Comparison of ENCODE assay signal across 11 mouse cellular contexts in genomic region chr14:101568828-101569227, GRCm38 (mm10). TPM values are rescaled to one million over a fixed set of nuclear protein-coding genes. Genes with fewer than 3 reads are reported as not detected.
A peak's percentile ranks its signal among the peaks of the same experiment; 100 is the strongest.
DNase-seq lines count a peak whose midpoint lies in the region; ATAC-seq lines count a peak whose summit lies in the region.
"Had no signal": no experiment of that assay in that cellular context is flagged by ENCODE, and none has a peak within 500 bp of the region (broad histone marks: within the 10 kb centered on the region; RNA-seq: fewer than 3 reads in every experiment).

No protein-coding gene starts in this region.

- H3K9ac ChIP-seq in limb, embryonic 13.5 days: no peak overlapping the region
- no peak overlapping the region for H3K9ac ChIP-seq in midbrain, embryonic 11.5 days (ENCODE audit: low read length)
- no peak overlapping the region for H3K9ac ChIP-seq in intestine, embryonic 15.5 days

- peak; percentile 48; the same call in 1 of the 2 replicates for ATAC-seq in limb, embryonic 13.5 days (ENCODE audit: low FRiP score, low read depth)
- ATAC-seq in midbrain, embryonic 11.5 days (ENCODE audit: low FRiP score): no peak
- no peak for ATAC-seq in intestine, embryonic 15.5 days

- H3K27me3 ChIP-seq in limb, embryonic 13.5 days: no peaks in the 10 kb centered on the region
- no peaks in the 10 kb centered on the region for H3K27me3 ChIP-seq in limb, embryonic 10.5 days (ENCODE audit: low read depth, poor library complexity, severe bottlenecking)
- H3K27me3 ChIP-seq in midbrain, embryonic 11.5 days (ENCODE audit: control insufficient read depth, insufficient read depth, low read length): no peaks in the 10 kb centered on the region
- H3K27me3 ChIP-seq in intestine, embryonic 15.5 days (replicated peaks): no peaks in the 10 kb centered on the region

- no peak overlapping the region for H3K4me3 ChIP-seq in limb, embryonic 13.5 days
- H3K4me3 ChIP-seq in limb, embryonic 10.5 days: no peak overlapping the region
- no peak overlapping the region for H3K4me3 ChIP-seq in midbrain, embryonic 11.5 days (ENCODE audit: low read depth, low read length)
- H3K4me3 ChIP-seq in intestine, embryonic 15.5 days (replicated peaks): no peak overlapping the region
- H3K4me3 ChIP-seq: layer of hippocampus, adult 2 months had no signal

- H3K27ac ChIP-seq in limb, embryonic 13.5 days: no peak overlapping the region
- no peak overlapping the region for H3K27ac ChIP-seq in limb, embryonic 10.5 days
- no peak overlapping the region for H3K27ac ChIP-seq in midbrain, embryonic 11.5 days (ENCODE audit: low read depth, low read length)
- H3K27ac ChIP-seq in intestine, embryonic 15.5 days: no peak overlapping the region
- H3K27ac ChIP-seq: layer of hippocampus, adult 2 months had no signal

- no peak for DNase-seq in limb, embryonic 10.5 days (ENCODE audit: low spot score)
- peak; percentile 55 to 60 for DNase-seq in adrenal gland, postnatal 36 days
- DNase-seq in gastrocnemius, postnatal 25 days: peak; percentile 63
- DNase-seq in lung, postnatal 14 days: peak; percentile 34
- DNase-seq in layer of hippocampus, postnatal 25 days (ENCODE audit: extremely low spot score in 1 of 2, low spot score in 1 of 2): no peak
- DNase-seq in midbrain, embryonic 11.5 days (ENCODE audit: low spot score, missing footprints): no peak
- DNase-seq: retina, postnatal 1 day; thymus, postnatal 14 days had no signal

- 58% methylated on average over 2 of the region's 2 CpGs for WGBS in limb, embryonic 13.5 days
- 85% methylated on average over 2 of the region's 2 CpGs for WGBS in limb, embryonic 10.5 days
- WGBS in midbrain, embryonic 11.5 days: 94% methylated on average over 2 of the region's 2 CpGs
- 76% methylated on average over 2 of the region's 2 CpGs for WGBS in intestine, embryonic 15.5 days

- no peak overlapping the region for H3K4me2 ChIP-seq in limb, embryonic 13.5 days (replicated peaks)
- no peak overlapping the region for H3K4me2 ChIP-seq in midbrain, embryonic 11.5 days
- H3K4me2 ChIP-seq in intestine, embryonic 15.5 days (replicated peaks): no peak overlapping the region

- H3K9me3 ChIP-seq in limb, embryonic 13.5 days: no peaks in the 10 kb centered on the region
- H3K9me3 ChIP-seq in limb, embryonic 10.5 days (replicated peaks): no peaks in the 10 kb centered on the region
- no peaks in the 10 kb centered on the region for H3K9me3 ChIP-seq in midbrain, embryonic 11.5 days (ENCODE audit: control insufficient read depth, low read length)
- no peaks in the 10 kb centered on the region for H3K9me3 ChIP-seq in intestine, embryonic 15.5 days

- H3K4me1 ChIP-seq in limb, embryonic 13.5 days: peaks cover 15% of the 10 kb centered on the region
- H3K4me1 ChIP-seq in limb, embryonic 10.5 days: no peaks in the 10 kb centered on the region
- H3K4me1 ChIP-seq in midbrain, embryonic 11.5 days (ENCODE audit: control insufficient read depth, insufficient read depth, low read length): no peaks in the 10 kb centered on the region
- no peaks in the 10 kb centered on the region for H3K4me1 ChIP-seq in intestine, embryonic 15.5 days (replicated peaks)

- no peaks in the 10 kb centered on the region for H3K36me3 ChIP-seq in limb, embryonic 13.5 days
- H3K36me3 ChIP-seq in limb, embryonic 10.5 days: no peaks in the 10 kb centered on the region
- H3K36me3 ChIP-seq in midbrain, embryonic 11.5 days (ENCODE audit: control insufficient read depth, insufficient read depth, low read length): no peaks in the 10 kb centered on the region
- H3K36me3 ChIP-seq in intestine, embryonic 15.5 days: no peaks in the 10 kb centered on the region

RNA-seq across cellular contexts. Expression of gene Tbc1d4, which starts 40.2 kb away (rescaled TPM):
- polyA plus RNA-seq in limb, embryonic 13.5 days (2015; fragmentation: Nextera tagmentation; extraction: Ambion mirVana): 12.2 and 12.3 TPM in 2 replicates
- 10.4 and 10.5 TPM in 2 replicates for polyA plus RNA-seq in limb, embryonic 10.5 days (2016; fragmentation: Nextera tagmentation; extraction: Ambion mirVana)
- 10 to 100 TPM; 43.4 to 84.5 TPM for total RNA-seq in adrenal gland, postnatal 36 days (2021)
- 10 to 100 TPM; 19.3 to 23.8 TPM for total RNA-seq in gastrocnemius, postnatal 25 days (2021)
- total RNA-seq in layer of hippocampus, postnatal 25 days (2021): 1 to 10 TPM; 9.2 to 9.4 TPM
- 4.1 and 4.5 TPM in 2 replicates for polyA plus RNA-seq in midbrain, embryonic 11.5 days (2014; fragmentation: Nextera tagmentation; extraction: Ambion mirVana)
- polyA plus RNA-seq in intestine, embryonic 15.5 days (2015; fragmentation: Nextera tagmentation; extraction: Ambion mirVana): 8.9 and 10.0 TPM in 2 replicates

Comparison
In these comparisons a context has a peak if more than half of its experiments do, and no peak if none do; other contexts are left out.
1. DNase-seq: peak in adrenal gland, postnatal 36 days (2 of 2), gastrocnemius, postnatal 25 days (single experiment) and lung, postnatal 14 days (single experiment); none in limb, embryonic 10.5 days (single experiment), layer of hippocampus, postnatal 25 days (0 of 2) and midbrain, embryonic 11.5 days (single experiment).